Mouse (Mus musculus) kidney, embryonic 14.5 days (tissue): ENCODE data around the gene Uggt1. TPM values are rescaled to one million over a fixed set of nuclear protein-coding genes. Genes with fewer than 3 reads are reported as not detected.

Experiments used
- ATAC-seq: fragments of 200-750 bp; cut with Nextera tagmentation; 2 replicates; pipeline ENCODE4 v1.8.0; 2017; ENCODE audit warnings: moderate number of reproducible peaks, mild to moderate bottlenecking, moderate TSS enrichment, moderate library complexity; ENCODE audit not compliant: low FRiP score, low TSS enrichment
- H3K27ac ChIP-seq: fragments of 300-500 bp; sonication (generic); 2 replicates; pipeline ENCODE4 v1.5.1; 2014; ENCODE audit warnings: low read depth, mild to moderate bottlenecking, low read length, moderate library complexity, mixed read lengths
- H3K27me3 ChIP-seq: fragments of 300-500 bp; sonication (generic); 2 replicates; pipeline ENCODE4 v1.6.1; 2014; ENCODE audit warnings: mild to moderate bottlenecking, low read length; ENCODE audit not compliant: control insufficient read depth, insufficient read depth
- H3K36me3 ChIP-seq: fragments of 300-500 bp; sonication (generic); 2 replicates; pipeline ENCODE4 v1.6.1; 2014; ENCODE audit warnings: low read length, mixed read lengths; ENCODE audit not compliant: control insufficient read depth, insufficient read depth
- H3K4me1 ChIP-seq: fragments of 300-500 bp; sonication (generic); 2 replicates; pipeline ENCODE4 v1.6.1; 2014; ENCODE audit warnings: low read length, mixed read lengths; ENCODE audit not compliant: control insufficient read depth, insufficient read depth
- H3K4me2 ChIP-seq: fragments of 300-500 bp; sonication (generic); replicated peaks from 2 replicates; pipeline ENCODE4 v1.6.1; 2014; ENCODE audit warnings: low read depth, mild to moderate bottlenecking, low read length
- H3K4me3 ChIP-seq: fragments of 300-500 bp; sonication (generic); 2 replicates; pipeline ENCODE4 v1.5.1; 2014; ENCODE audit warnings: mild to moderate bottlenecking, low read length
- H3K9ac ChIP-seq: fragments of 300-500 bp; sonication (generic); 2 replicates; pipeline ENCODE4 v1.6.1; 2014; ENCODE audit warnings: low read depth, mild to moderate bottlenecking, low read length, moderate library complexity
- H3K9me3 ChIP-seq: fragments of 300-500 bp; sonication (generic); 2 replicates; pipeline ENCODE4 v1.6.1; 2016; ENCODE audit warnings: low read length; ENCODE audit not compliant: control insufficient read depth
- WGBS: fragments of 180-500 bp; shearing (Covaris S2); extraction: QIAGEN DNeasy Blood & Tissue Kit; methylation state at CpG from one replicate; pipeline ENCODE4 v1.1.7; 2014; 5-methylcytosine and 5-hydroxymethylcytosine counted together
- polyA plus RNA-seq: library from polyadenylated mRNA; unstranded; fragments of >200 nt; fragmentation: Nextera tagmentation; extraction: Ambion mirVana; gene quantifications from 2 replicates; pipeline ENCODE4 v1.2.1, GENCODE M21; 2014

Gene Uggt1
- polyA plus RNA-seq, 1 experiment from 2014 or later: 81.1 TPM

GRCm38 (mm10) chr1:36121172-36121571 is 123.3 kb downstream of the Uggt1 start:
- Histone ChIP-seq H3K36me3 (no peaks in the 10 kb centered on the region), H3K4me2 (no peak overlapping the region), H3K9me3 (no peaks in the 10 kb centered on the region; the same call in 1 of the 2 replicates), H3K27ac (no peak overlapping the region), H3K27me3 (no peaks in the 10 kb centered on the region), H3K4me3 (no peak overlapping the region), H3K9ac (no peak overlapping the region), H3K4me1 (no peaks in the 10 kb centered on the region)
- ATAC-seq: no peak
- 91% methylated on average over 8 of the region's 8 CpGs for WGBS

- Histone ChIP-seq H3K27me3 (no peaks in the 10 kb centered on the region), H3K9me3 (no peaks in the 10 kb centered on the region; the same call in 1 of the 2 replicates), H3K4me2 (no peak overlapping the region), H3K4me1 (no peaks in the 10 kb centered on the region), H3K4me3 (no peak overlapping the region), H3K27ac (no peak overlapping the region), H3K36me3 (no peaks in the 10 kb centered on the region), H3K9ac (no peak overlapping the region)
- WGBS: 87% methylated on average over 4 of the region's 4 CpGs
- ATAC-seq: no peak
Measured at GRCm38 (mm10) chr1:36119426-36119825, 125.1 kb downstream of the Uggt1 start.

- H3K36me3 ChIP-seq: no peaks in the 10 kb centered on the region
- H3K4me2 ChIP-seq: no peak overlapping the region
- no peaks in the 10 kb centered on the region for H3K4me1 ChIP-seq
- H3K27me3 ChIP-seq: no peaks in the 10 kb centered on the region
- no peaks in the 10 kb centered on the region for H3K9me3 ChIP-seq
- WGBS: 89% methylated on average over 3 of the region's 3 CpGs
- no peak overlapping the region for H3K9ac ChIP-seq
- no peak for ATAC-seq
- no peak overlapping the region for H3K27ac ChIP-seq
- no peak overlapping the region for H3K4me3 ChIP-seq
Measured at GRCm38 (mm10) chr1:36118958-36119357, 125.6 kb downstream of the Uggt1 start.

GRCm38 (mm10) chr1:36118061-36118685 is 126.3 kb downstream of the Uggt1 start:
- Histone ChIP-seq H3K4me3 (no peak overlapping the region), H3K9ac (no peak overlapping the region), H3K9me3 (no peaks in the 10 kb centered on the region), H3K4me2 (no peak overlapping the region), H3K27me3 (no peaks in the 10 kb centered on the region), H3K4me1 (no peaks in the 10 kb centered on the region), H3K36me3 (no peaks in the 10 kb centered on the region), H3K27ac (no peak overlapping the region)
- WGBS: 79% methylated on average over 9 of the region's 9 CpGs
- ATAC-seq: no peak

- Histone ChIP-seq H3K4me2 (no peak overlapping the region), H3K4me3 (no peak overlapping the region), H3K27ac (no peak overlapping the region), H3K9ac (no peak overlapping the region), H3K36me3 (no peaks in the 10 kb centered on the region), H3K9me3 (no peaks in the 10 kb centered on the region), H3K4me1 (no peaks in the 10 kb centered on the region), H3K27me3 (no peaks in the 10 kb centered on the region)
- no peak for ATAC-seq
- 79% methylated on average over 5 of the region's 5 CpGs for WGBS
Measured at GRCm38 (mm10) chr1:36116488-36116887, 128.0 kb downstream of the Uggt1 start.

- H3K4me1 ChIP-seq: no peaks in the 10 kb centered on the region
- no peak for ATAC-seq
- no peak overlapping the region for H3K27ac ChIP-seq
- H3K27me3 ChIP-seq: no peaks in the 10 kb centered on the region
- H3K4me2 ChIP-seq: no peak overlapping the region
- 94% methylated on average over 3 of the region's 3 CpGs for WGBS
- H3K9me3 ChIP-seq: no peaks in the 10 kb centered on the region
- no peak overlapping the region for H3K9ac ChIP-seq
- no peak overlapping the region for H3K4me3 ChIP-seq
- no peaks in the 10 kb centered on the region for H3K36me3 ChIP-seq
Measured at GRCm38 (mm10) chr1:36114844-36115243, 129.7 kb downstream of the Uggt1 start.

- Histone ChIP-seq H3K4me1 (no peaks in the 10 kb centered on the region), H3K4me2 (no peak overlapping the region), H3K36me3 (no peaks in the 10 kb centered on the region), H3K9ac (no peak overlapping the region), H3K4me3 (no peak overlapping the region), H3K27me3 (no peaks in the 10 kb centered on the region), H3K9me3 (no peaks in the 10 kb centered on the region), H3K27ac (no peak overlapping the region)
- 74% methylated on average over 8 of the region's 8 CpGs for WGBS
- no peak for ATAC-seq
Measured at GRCm38 (mm10) chr1:36113670-36114069, 130.8 kb downstream of the Uggt1 start.

GRCm38 (mm10) chr1:36112665-36113064 is 131.9 kb downstream of the Uggt1 start:
- Histone ChIP-seq H3K4me1 (no peaks in the 10 kb centered on the region), H3K9ac (no peak overlapping the region), H3K27me3 (no peaks in the 10 kb centered on the region), H3K4me2 (no peak overlapping the region), H3K27ac (no peak overlapping the region), H3K9me3 (no peaks in the 10 kb centered on the region), H3K36me3 (no peaks in the 10 kb centered on the region), H3K4me3 (no peak overlapping the region)
- no peak for ATAC-seq
- WGBS: 76% methylated on average over 3 of the region's 3 CpGs

- no peaks in the 10 kb centered on the region for H3K9me3 ChIP-seq
- H3K4me2 ChIP-seq: no peak overlapping the region
- no peaks in the 10 kb centered on the region for H3K27me3 ChIP-seq
- peaks cover 15% of the 10 kb centered on the region; the same call in 1 of the 2 replicates for H3K36me3 ChIP-seq
- no peak overlapping the region for H3K9ac ChIP-seq
- no peak overlapping the region for H3K27ac ChIP-seq
- no peak for ATAC-seq
- no peaks in the 10 kb centered on the region for H3K4me1 ChIP-seq
- 89% methylated on average over 4 of the region's 4 CpGs for WGBS
- H3K4me3 ChIP-seq: no peak overlapping the region
Measured at GRCm38 (mm10) chr1:36109987-36110386, 134.5 kb downstream of the Uggt1 start.
